Mouse (Mus musculus): ENCODE measurements around the gene Tmco4. TPM values are rescaled to one million over a fixed set of nuclear protein-coding genes. Genes with fewer than 3 reads are reported as not detected.

Tmco4 gene
- polyA plus RNA-seq, 1 experiment from 2014 or later: 3.0 TPM

DNA sequence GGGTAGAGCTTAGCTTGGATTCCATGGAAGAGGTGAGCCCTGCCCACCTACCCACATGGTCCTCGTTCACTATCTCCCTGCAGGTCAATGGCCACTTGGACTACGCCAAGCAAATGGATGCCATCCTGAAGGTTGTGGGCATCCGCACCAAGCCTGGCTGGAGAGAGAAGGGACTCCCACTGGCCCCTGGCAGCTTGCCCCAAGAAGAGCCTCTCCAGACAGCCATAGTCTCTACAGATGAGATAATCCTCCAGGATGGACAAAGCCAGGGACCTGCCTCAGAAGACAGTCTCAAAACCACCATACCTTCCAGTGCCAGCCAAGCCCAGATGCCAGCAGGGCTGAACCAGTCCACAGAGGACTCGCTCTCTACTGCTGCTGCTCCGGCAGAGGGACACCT lies 85.3 kb downstream of the Tmco4 start:
- Histone ChIP-seq H3K4me1 (ENCODE audit: control insufficient read depth, insufficient read depth, low read length) (0 out of 2 replicates have a peak, but pooled peaks cover 4% of the 10 kb centered on the region), H3K27me3 (ENCODE audit: control insufficient read depth, insufficient read depth, low read length) (peaks cover 2% of the 10 kb centered on the region; the same call in 1 of the 2 replicates), H3K4me3 (ENCODE audit: low read depth, low read length) (no peak overlapping the region), H3K9ac (ENCODE audit: low read depth, low read length) (no peak overlapping the region), H3K36me3 (ENCODE audit: control insufficient read depth, insufficient read depth, low read length) (no peaks in the 10 kb centered on the region), H3K27ac (ENCODE audit: low read depth, low read length) (no peak overlapping the region), H3K9me3 (replicated peaks; ENCODE audit: control insufficient read depth, low read length) (no peaks in the 10 kb centered on the region), H3K4me2 (no peak overlapping the region)
- no peak for ATAC-seq (replicated peaks; ENCODE audit: insufficient number of reproducible peaks, low FRiP score, low TSS enrichment)
- 81% methylated on average over 5 of the region's 5 CpGs for WGBS (ENCODE audit: insufficient replicate concordance)

DNA sequence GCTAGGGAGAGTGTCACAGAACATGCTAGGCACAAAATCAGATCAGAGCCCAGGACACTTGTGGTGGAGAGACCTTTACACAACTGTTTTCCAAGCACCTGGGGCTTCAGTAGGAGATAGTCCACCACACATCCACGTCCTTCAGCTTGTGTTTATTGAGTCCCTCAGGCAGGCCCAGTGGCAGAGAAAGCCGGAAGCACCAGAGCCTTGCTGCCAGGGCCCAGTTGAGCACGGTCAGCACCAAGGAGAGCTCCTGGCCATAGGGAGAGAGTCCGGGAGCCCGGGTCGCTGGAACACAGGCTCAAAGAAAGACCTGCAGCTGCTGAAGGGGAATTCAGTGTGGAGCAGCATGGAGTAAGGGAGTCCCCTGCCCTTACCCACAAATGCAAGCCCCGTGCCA lies 86.9 kb downstream of the Tmco4 start:
- 9% methylated on average over 7 of the region's 7 CpGs for WGBS (ENCODE audit: insufficient replicate concordance)

GRCm38 (mm10) chr4:139064831-139065230 lies 92.1 kb downstream of the Tmco4 start:
- no peak overlapping the region for H3K4me2 ChIP-seq
- no peaks in the 10 kb centered on the region for H3K4me1 ChIP-seq (ENCODE audit: control insufficient read depth, insufficient read depth, low read length)
- no peaks in the 10 kb centered on the region for H3K9me3 ChIP-seq (replicated peaks; ENCODE audit: control insufficient read depth, low read length)
- 79% methylated on average over 5 of the region's 5 CpGs for WGBS (ENCODE audit: insufficient replicate concordance)
- H3K36me3 ChIP-seq (ENCODE audit: control insufficient read depth, insufficient read depth, low read length): no peaks in the 10 kb centered on the region
- H3K27me3 ChIP-seq (ENCODE audit: control insufficient read depth, insufficient read depth, low read length): peaks cover 27% of the 10 kb centered on the region
- H3K27ac ChIP-seq (ENCODE audit: low read depth, low read length): no peak overlapping the region
- H3K4me3 ChIP-seq (ENCODE audit: low read depth, low read length): no peak overlapping the region
- no peak overlapping the region for H3K9ac ChIP-seq (ENCODE audit: low read depth, low read length)
- ATAC-seq (replicated peaks; ENCODE audit: insufficient number of reproducible peaks, low FRiP score, low TSS enrichment): no peak

More for the DNA sequence above, 86.9 kb downstream of the Tmco4 start:
- no peak overlapping the region for H3K4me3 ChIP-seq (ENCODE audit: low read depth, low read length)
- H3K4me2 ChIP-seq: no peak overlapping the region
- peaks cover 9% of the 10 kb centered on the region; the same call in 1 of the 2 replicates for H3K27me3 ChIP-seq (ENCODE audit: control insufficient read depth, insufficient read depth, low read length)
- 0 out of 2 replicates have a peak, but pooled peaks cover under 1% of the 10 kb centered on the region for H3K4me1 ChIP-seq (ENCODE audit: control insufficient read depth, insufficient read depth, low read length)
- no peak overlapping the region for H3K9ac ChIP-seq (ENCODE audit: low read depth, low read length)
- no peaks in the 10 kb centered on the region for H3K9me3 ChIP-seq (replicated peaks; ENCODE audit: control insufficient read depth, low read length)
- no peak for ATAC-seq (replicated peaks; ENCODE audit: insufficient number of reproducible peaks, low FRiP score, low TSS enrichment)
- no peak overlapping the region for H3K27ac ChIP-seq (ENCODE audit: low read depth, low read length)
- H3K36me3 ChIP-seq (ENCODE audit: control insufficient read depth, insufficient read depth, low read length): no peaks in the 10 kb centered on the region

- Histone ChIP-seq H3K4me1 (ENCODE audit: control insufficient read depth, insufficient read depth, low read length) (no peaks in the 10 kb centered on the region), H3K4me3 (ENCODE audit: low read depth, low read length) (no peak overlapping the region), H3K9ac (ENCODE audit: low read depth, low read length) (no peak overlapping the region), H3K27me3 (ENCODE audit: control insufficient read depth, insufficient read depth, low read length) (peaks cover 53% of the 10 kb centered on the region), H3K36me3 (ENCODE audit: control insufficient read depth, insufficient read depth, low read length) (no peaks in the 10 kb centered on the region), H3K9me3 (replicated peaks; ENCODE audit: control insufficient read depth, low read length) (no peaks in the 10 kb centered on the region), H3K27ac (ENCODE audit: low read depth, low read length) (no peak overlapping the region), H3K4me2 (no peak overlapping the region)
- 26% methylated on average over 4 of the region's 4 CpGs for WGBS (ENCODE audit: insufficient replicate concordance)
- no peak for ATAC-seq (replicated peaks; ENCODE audit: insufficient number of reproducible peaks, low FRiP score, low TSS enrichment)
These were observed 95.6 kb downstream of the Tmco4 start for GRCm38 (mm10) chr4:139068287-139068686.

DNA sequence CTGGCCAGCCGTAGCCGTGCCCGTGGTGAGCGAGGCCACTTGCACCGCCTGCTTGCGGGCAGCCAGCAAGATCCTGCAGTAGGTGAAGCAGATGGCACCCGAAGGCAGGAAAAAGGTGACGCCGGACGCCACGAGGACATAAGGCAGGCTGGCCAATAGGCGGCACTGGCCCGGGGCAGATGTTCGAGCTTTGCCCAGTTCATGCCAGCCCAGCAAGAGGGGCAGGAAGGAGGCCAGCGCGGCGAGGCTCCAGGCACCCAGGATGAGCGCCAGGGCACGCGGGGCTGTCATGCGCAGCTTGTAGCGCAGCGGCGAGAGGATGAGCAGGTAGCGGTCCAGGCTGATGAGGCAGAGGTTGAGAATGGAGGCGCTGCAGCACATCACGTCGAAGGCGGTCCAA lies 101.4 kb downstream of the Tmco4 start:
- H3K4me3 ChIP-seq (ENCODE audit: low read depth, low read length): peak overlapping the region; percentile 58
- H3K4me2 ChIP-seq: peak overlapping the region; percentile 93
- H3K36me3 ChIP-seq (ENCODE audit: control insufficient read depth, insufficient read depth, low read length): no peaks in the 10 kb centered on the region
- no peak overlapping the region for H3K9ac ChIP-seq (ENCODE audit: low read depth, low read length)
- 19% methylated on average over 29 of the region's 29 CpGs for WGBS (ENCODE audit: insufficient replicate concordance)
- peaks cover 77% of the 10 kb centered on the region for H3K27me3 ChIP-seq (ENCODE audit: control insufficient read depth, insufficient read depth, low read length)
- no peak overlapping the region for H3K27ac ChIP-seq (ENCODE audit: low read depth, low read length)
- H3K9me3 ChIP-seq (replicated peaks; ENCODE audit: control insufficient read depth, low read length): no peaks in the 10 kb centered on the region
- H3K4me1 ChIP-seq (ENCODE audit: control insufficient read depth, insufficient read depth, low read length): peaks cover 16% of the 10 kb centered on the region; the same call in 1 of the 2 replicates
- no peak for ATAC-seq (replicated peaks; ENCODE audit: insufficient number of reproducible peaks, low FRiP score, low TSS enrichment)

DNA sequence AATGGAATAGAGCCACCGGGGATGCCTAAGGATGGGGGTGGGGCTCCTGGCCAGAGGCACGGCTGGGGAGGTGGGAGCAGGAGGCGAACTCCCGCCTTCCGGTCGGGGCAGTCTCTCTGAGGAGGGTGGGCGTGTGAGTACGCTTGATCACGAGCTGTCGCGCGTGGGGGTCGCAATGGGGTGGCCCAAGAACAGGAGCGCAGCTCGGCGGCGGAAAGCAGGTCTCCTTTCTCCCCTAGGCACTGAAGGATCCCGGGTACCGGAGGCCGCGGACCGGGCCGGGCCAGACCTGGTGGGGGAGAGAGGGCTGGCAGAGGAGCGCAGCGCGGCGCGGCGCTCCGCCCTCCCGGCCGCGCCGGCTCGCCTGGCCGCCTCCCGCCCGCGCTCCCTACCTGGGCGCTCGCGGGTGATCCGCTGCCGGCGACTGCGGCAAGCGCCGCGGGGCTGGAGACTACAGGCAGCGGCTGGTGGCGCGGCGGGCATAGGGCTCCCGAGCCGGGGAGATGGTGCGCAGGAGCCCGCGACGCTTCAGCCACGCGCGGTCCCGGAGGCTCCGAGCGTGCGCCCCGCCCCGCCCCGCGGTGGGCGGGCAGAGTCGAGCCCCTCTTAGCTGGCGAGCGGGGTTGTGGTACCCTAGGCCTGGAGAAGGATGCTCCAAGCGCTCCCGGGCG lies 102.5 kb downstream of the Tmco4 start, which contains the start of gene Htr6:
Gene Htr6 (minus strand): TSS at position 530 of the 671 bp plus-strand sequence.
- 1% methylated on average over 63 of the region's 77 CpGs for WGBS (ENCODE audit: insufficient replicate concordance)
- Histone ChIP-seq H3K27ac (ENCODE audit: low read depth, low read length) (no peak within 1 kb of the TSS), H3K9ac (ENCODE audit: low read depth, low read length) (peak within 1 kb of the TSS; percentile 18; the same call in 1 of the 2 replicates), H3K9me3 (replicated peaks; ENCODE audit: control insufficient read depth, low read length) (no peaks in the 10 kb centered on the region), H3K27me3 (ENCODE audit: control insufficient read depth, insufficient read depth, low read length) (peaks cover 69% of the 10 kb centered on the region), H3K4me1 (ENCODE audit: control insufficient read depth, insufficient read depth, low read length) (peaks cover 16% of the 10 kb centered on the region; the same call in 1 of the 2 replicates), H3K4me2 (peak within 1 kb of the TSS; percentile 93), H3K4me3 (ENCODE audit: low read depth, low read length) (peak within 1 kb of the TSS; percentile 58), H3K36me3 (ENCODE audit: control insufficient read depth, insufficient read depth, low read length) (no peaks in the 10 kb centered on the region)
- ATAC-seq (replicated peaks; ENCODE audit: insufficient number of reproducible peaks, low FRiP score, low TSS enrichment): no peak

DNA sequence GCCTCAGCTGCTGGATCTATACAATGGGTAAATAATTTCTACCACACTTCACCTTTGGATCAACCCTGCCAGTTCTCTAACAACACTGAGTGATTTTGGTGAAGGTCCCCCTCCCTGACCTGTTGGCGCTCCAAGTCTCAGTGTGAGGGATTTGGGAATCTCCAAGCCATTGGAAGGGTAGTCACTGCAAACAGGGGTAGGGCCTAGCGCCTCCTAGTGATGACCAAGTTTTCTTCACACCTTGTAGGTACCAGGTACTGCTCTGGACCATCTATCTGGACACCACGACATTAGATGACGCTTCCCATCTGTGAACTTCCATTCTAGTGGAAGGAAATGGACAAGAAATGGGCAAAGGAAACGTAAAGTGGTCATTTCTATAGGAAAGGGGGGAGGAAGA lies 103.2 kb downstream of the Tmco4 start:
- H3K36me3 ChIP-seq (ENCODE audit: control insufficient read depth, insufficient read depth, low read length): no peaks in the 10 kb centered on the region
- peaks cover 16% of the 10 kb centered on the region; the same call in 1 of the 2 replicates for H3K4me1 ChIP-seq (ENCODE audit: control insufficient read depth, insufficient read depth, low read length)
- WGBS (ENCODE audit: insufficient replicate concordance): 14% methylated on average over 5 of the region's 5 CpGs
- H3K27ac ChIP-seq (ENCODE audit: low read depth, low read length): no peak overlapping the region
- no peak overlapping the region for H3K4me3 ChIP-seq (ENCODE audit: low read depth, low read length)
- H3K9me3 ChIP-seq (replicated peaks; ENCODE audit: control insufficient read depth, low read length): no peaks in the 10 kb centered on the region
- H3K9ac ChIP-seq (ENCODE audit: low read depth, low read length): no peak overlapping the region
- H3K27me3 ChIP-seq (ENCODE audit: control insufficient read depth, insufficient read depth, low read length): peaks cover 65% of the 10 kb centered on the region
- no peak for ATAC-seq (replicated peaks; ENCODE audit: insufficient number of reproducible peaks, low FRiP score, low TSS enrichment)
- H3K4me2 ChIP-seq: no peak overlapping the region; the same call in 1 of the 2 replicates

DNA sequence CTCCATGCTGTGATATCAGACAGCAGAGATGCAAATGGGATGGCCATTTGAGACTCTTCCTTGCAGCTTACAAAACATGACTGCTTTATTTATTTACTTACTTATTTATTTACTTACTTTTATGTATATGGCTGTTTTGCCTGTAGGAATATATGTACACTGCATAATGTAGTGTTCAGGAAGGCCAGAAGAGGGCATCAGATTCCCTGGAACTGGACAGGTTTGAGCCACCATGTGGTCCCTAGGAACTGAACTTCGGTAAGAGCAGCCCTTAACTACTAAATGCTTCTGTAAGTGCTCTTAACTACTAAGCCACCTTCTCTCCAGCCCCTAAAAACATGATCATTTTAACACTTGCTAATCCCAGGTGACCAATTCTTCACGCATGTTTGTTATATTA lies 105.6 kb downstream of the Tmco4 start:
- no peak overlapping the region for H3K4me3 ChIP-seq (ENCODE audit: low read depth, low read length)
- no peak overlapping the region for H3K9ac ChIP-seq (ENCODE audit: low read depth, low read length)
- H3K27me3 ChIP-seq (ENCODE audit: control insufficient read depth, insufficient read depth, low read length): peaks cover 54% of the 10 kb centered on the region

GRCm38 (mm10) chr4:139078726-139079125 lies 106.0 kb downstream of the Tmco4 start:
- Histone ChIP-seq H3K4me3 (ENCODE audit: low read depth, low read length) (no peak overlapping the region), H3K4me1 (ENCODE audit: control insufficient read depth, insufficient read depth, low read length) (peaks cover 16% of the 10 kb centered on the region; the same call in 1 of the 2 replicates), H3K36me3 (ENCODE audit: control insufficient read depth, insufficient read depth, low read length) (no peaks in the 10 kb centered on the region), H3K9ac (ENCODE audit: low read depth, low read length) (no peak overlapping the region), H3K27me3 (ENCODE audit: control insufficient read depth, insufficient read depth, low read length) (peaks cover 50% of the 10 kb centered on the region), H3K27ac (ENCODE audit: low read depth, low read length) (no peak overlapping the region), H3K9me3 (replicated peaks; ENCODE audit: control insufficient read depth, low read length) (no peaks in the 10 kb centered on the region), H3K4me2 (no peak overlapping the region)
- no peak for ATAC-seq (replicated peaks; ENCODE audit: insufficient number of reproducible peaks, low FRiP score, low TSS enrichment)
- 16% methylated on average over 4 of the region's 4 CpGs for WGBS (ENCODE audit: insufficient replicate concordance)

More for the DNA sequence above, 105.6 kb downstream of the Tmco4 start:
- Histone ChIP-seq H3K4me1 (ENCODE audit: control insufficient read depth, insufficient read depth, low read length) (peaks cover 16% of the 10 kb centered on the region; the same call in 1 of the 2 replicates), H3K36me3 (ENCODE audit: control insufficient read depth, insufficient read depth, low read length) (no peaks in the 10 kb centered on the region), H3K4me2 (no peak overlapping the region), H3K9me3 (replicated peaks; ENCODE audit: control insufficient read depth, low read length) (no peaks in the 10 kb centered on the region), H3K27ac (ENCODE audit: low read depth, low read length) (no peak overlapping the region)
- no peak for ATAC-seq (replicated peaks; ENCODE audit: insufficient number of reproducible peaks, low FRiP score, low TSS enrichment)
- 38% methylated on average over 2 of the region's 2 CpGs for WGBS (ENCODE audit: insufficient replicate concordance)
